Mouse (Mus musculus): ENCODE measurements around the gene Samd4.
A peak's percentile ranks its signal among the peaks of the same experiment; 100 is the strongest.

Samd4 gene

GRCm38 (mm10) chr14:47000096-47000736, 117.6 kb downstream of the Samd4 start:
- DNase-seq (ENCODE audit: low spot score), result no peak

- no peak for DNase-seq (ENCODE audit: low spot score)
Observed at GRCm38 (mm10) chr14:47000786-47001761, 118.4 kb downstream of the Samd4 start.

- peak; percentile 32 for DNase-seq (ENCODE audit: low spot score)
Observed at GRCm38 (mm10) chr14:47004161-47004560, 121.5 kb downstream of the Samd4 start.

GRCm38 (mm10) chr14:47011171-47012139, 128.8 kb downstream of the Samd4 start:
- DNase-seq (ENCODE audit: low spot score), result no peak

- no peak for DNase-seq (ENCODE audit: low spot score)
Observed at GRCm38 (mm10) chr14:47015618-47016017, 133.0 kb downstream of the Samd4 start.

GRCm38 (mm10) chr14:47017658-47018057, 135.0 kb downstream of the Samd4 start:
- DNase-seq (ENCODE audit: low spot score), result no peak

- no peak for DNase-seq (ENCODE audit: low spot score)
Observed at GRCm38 (mm10) chr14:47020886-47021285, 138.2 kb downstream of the Samd4 start.

GRCm38 (mm10) chr14:47023529-47023928, 140.9 kb downstream of the Samd4 start:
- no peak for DNase-seq (ENCODE audit: low spot score)

GRCm38 (mm10) chr14:47027431-47028118, 144.9 kb downstream of the Samd4 start:
- no peak for DNase-seq (ENCODE audit: low spot score)

- no peak for DNase-seq (ENCODE audit: low spot score)
Observed at GRCm38 (mm10) chr14:47031542-47031941, 148.9 kb downstream of the Samd4 start.

- no peak for DNase-seq (ENCODE audit: low spot score)
Observed at GRCm38 (mm10) chr14:47032140-47032539, 149.5 kb downstream of the Samd4 start.

- DNase-seq (ENCODE audit: low spot score), result no peak
Observed at GRCm38 (mm10) chr14:47033423-47033822, 150.8 kb downstream of the Samd4 start.

- DNase-seq (ENCODE audit: low spot score), result no peak
Observed at GRCm38 (mm10) chr14:47041699-47042098, 159.0 kb downstream of the Samd4 start.

GRCm38 (mm10) chr14:47049051-47049450, 166.4 kb downstream of the Samd4 start:
- no peak for DNase-seq (ENCODE audit: low spot score)

- no peak for DNase-seq (ENCODE audit: low spot score)
Observed at GRCm38 (mm10) chr14:47051743-47052610, 169.3 kb downstream of the Samd4 start.

- no peak for DNase-seq (ENCODE audit: low spot score)
Observed at GRCm38 (mm10) chr14:47053101-47053500, 170.4 kb downstream of the Samd4 start.

- no peak for DNase-seq (ENCODE audit: low spot score)
Observed at GRCm38 (mm10) chr14:47053824-47054223, 171.2 kb downstream of the Samd4 start.

GRCm38 (mm10) chr14:47058969-47059368, 176.3 kb downstream of the Samd4 start:
- no peak for DNase-seq (ENCODE audit: low spot score)

GRCm38 (mm10) chr14:47065067-47065466, 182.4 kb downstream of the Samd4 start:
- DNase-seq (ENCODE audit: low spot score), result no peak

- no peak for DNase-seq (ENCODE audit: low spot score)
Observed at GRCm38 (mm10) chr14:47066901-47067300, 184.2 kb downstream of the Samd4 start.

Data from left cerebral cortex, adult 11 months (tissue).